Mouse (Mus musculus) midbrain, embryonic 16.5 days (tissue): Measurements from ENCODE around the gene Psen2. TPM values are rescaled to one million over a fixed set of nuclear protein-coding genes. Genes with fewer than 3 reads are reported as not detected.
A peak's percentile ranks its signal among the peaks of the same experiment; 100 is the strongest.

Experiments
- ATAC-seq: fragments of 200-750 bp; cut with Nextera tagmentation; 2 replicates; pipeline ENCODE4 v1.8.0; 2017; ENCODE audit warnings: moderate TSS enrichment
- H3K27ac ChIP-seq: fragments of 300-500 bp; sonication (generic); 2 replicates; pipeline ENCODE4 v1.5.1; 2014; ENCODE audit warnings: mild to moderate bottlenecking, low read length, mixed read lengths
- H3K27me3 ChIP-seq: fragments of 300-500 bp; sonication (generic); 2 replicates; pipeline ENCODE4 v1.6.1; 2014; ENCODE audit warnings: low read depth, low read length, mixed read lengths; ENCODE audit not compliant: control insufficient read depth, insufficient read depth
- H3K36me3 ChIP-seq: fragments of 300-500 bp; sonication (generic); 2 replicates; pipeline ENCODE4 v1.6.1; 2014; ENCODE audit warnings: mild to moderate bottlenecking, low read length, moderate library complexity, mixed read lengths; ENCODE audit not compliant: control insufficient read depth, insufficient read depth
- H3K4me1 ChIP-seq: fragments of 300-500 bp; sonication (generic); 2 replicates; pipeline ENCODE4 v1.6.1; 2014; ENCODE audit warnings: mild to moderate bottlenecking, low read length, mixed read lengths; ENCODE audit not compliant: control insufficient read depth, insufficient read depth
- H3K4me2 ChIP-seq: fragments of 300-500 bp; sonication (generic); 2 replicates; pipeline ENCODE4 v1.6.1; 2014; ENCODE audit warnings: mild to moderate bottlenecking, low read length, mixed read lengths
- H3K4me3 ChIP-seq: fragments of 300-500 bp; sonication (generic); 2 replicates; pipeline ENCODE4 v1.5.1; 2014; ENCODE audit warnings: low read depth, mild to moderate bottlenecking, low read length, moderate library complexity, mixed read lengths
- H3K9ac ChIP-seq: fragments of 300-500 bp; sonication (generic); 2 replicates; pipeline ENCODE4 v1.6.1; 2014; ENCODE audit warnings: low read depth, low read length, mixed read lengths
- H3K9me3 ChIP-seq: fragments of 300-500 bp; sonication (generic); replicated peaks from 2 replicates; pipeline ENCODE4 v1.6.1; 2014; ENCODE audit warnings: mild to moderate bottlenecking, low read length, mixed read lengths; ENCODE audit not compliant: control insufficient read depth, poor library complexity, severe bottlenecking
- WGBS: fragments of 180-500 bp; shearing (Covaris S2); extraction: QIAGEN DNeasy Blood & Tissue Kit; methylation state at CpG from one replicate; pipeline ENCODE4 v1.1.7; 2014; 5-methylcytosine and 5-hydroxymethylcytosine counted together
- polyA plus RNA-seq: library from polyadenylated mRNA; unstranded; fragments of >200 nt; fragmentation: Nextera tagmentation; extraction: Ambion mirVana; gene quantifications from 2 replicates; pipeline ENCODE4 v1.2.1, GENCODE M21; 2015

The Psen2 gene
- polyA plus RNA-seq, 1 experiment from 2014 or later, result 20.2 TPM

DNA sequence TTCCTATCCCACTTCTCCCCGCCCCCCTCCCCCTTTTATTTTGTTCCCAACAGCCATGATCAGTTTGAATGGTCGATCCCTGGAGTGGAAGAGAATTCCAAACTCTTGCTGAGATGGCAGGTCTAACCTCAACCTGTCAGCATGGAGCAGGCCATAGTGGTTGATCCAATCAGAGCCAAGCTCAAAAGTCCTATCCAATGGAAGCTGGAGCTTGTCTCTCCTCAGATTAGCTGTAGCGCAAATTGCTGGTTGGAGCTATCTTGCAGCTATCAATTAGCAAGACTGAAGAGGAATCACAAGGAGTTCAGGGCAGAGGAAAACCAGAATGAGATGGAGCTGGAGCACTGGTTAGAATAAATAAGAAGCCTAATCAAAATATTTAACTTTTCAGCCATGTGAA is 54.9 kb downstream of the Psen2 start:
- H3K9ac ChIP-seq, result no peak overlapping the region
- H3K4me2 ChIP-seq, result no peak overlapping the region
- ATAC-seq, result no peak
- no peaks in the 10 kb centered on the region for H3K27me3 ChIP-seq
- no peaks in the 10 kb centered on the region for H3K4me1 ChIP-seq
- H3K9me3 ChIP-seq, result 0 out of 2 replicates have a peak, but pooled peaks cover 3% of the 10 kb centered on the region
- 90% methylated on average over 3 of the region's 3 CpGs for WGBS
- H3K4me3 ChIP-seq, result no peak overlapping the region
- no peak overlapping the region for H3K27ac ChIP-seq
- H3K36me3 ChIP-seq, result no peaks in the 10 kb centered on the region

DNA sequence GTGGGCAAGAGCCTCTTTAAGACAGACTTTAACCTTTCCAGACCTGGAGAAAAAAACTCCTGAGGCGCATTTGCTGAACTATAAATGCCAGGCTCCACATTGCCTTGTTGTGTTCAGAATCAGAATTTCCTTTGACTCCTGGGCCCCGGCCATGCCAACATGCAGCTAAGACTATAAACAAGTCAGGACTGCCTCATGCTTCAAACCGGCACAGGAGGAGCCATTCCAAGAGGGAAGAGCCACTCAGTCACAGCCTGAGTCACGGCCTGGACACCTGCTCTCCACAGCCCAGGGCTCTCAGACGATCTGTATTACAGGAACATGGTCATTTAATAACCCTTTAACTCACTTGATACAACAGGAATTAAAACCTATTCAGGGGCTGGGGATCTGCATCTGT is 62.5 kb downstream of the Psen2 start:
- no peak overlapping the region for H3K9ac ChIP-seq
- ATAC-seq, result no peak
- H3K36me3 ChIP-seq, result no peaks in the 10 kb centered on the region
- WGBS, result 70% methylated on average over 5 of the region's 5 CpGs
- no peaks in the 10 kb centered on the region for H3K27me3 ChIP-seq
- 0 out of 2 replicates have a peak, but pooled peaks cover 3% of the 10 kb centered on the region for H3K9me3 ChIP-seq
- H3K27ac ChIP-seq, result no peak overlapping the region
- H3K4me2 ChIP-seq, result no peak overlapping the region
- H3K4me3 ChIP-seq, result no peak overlapping the region
- H3K4me1 ChIP-seq, result 0 out of 2 replicates have a peak, but pooled peaks cover 2% of the 10 kb centered on the region

DNA sequence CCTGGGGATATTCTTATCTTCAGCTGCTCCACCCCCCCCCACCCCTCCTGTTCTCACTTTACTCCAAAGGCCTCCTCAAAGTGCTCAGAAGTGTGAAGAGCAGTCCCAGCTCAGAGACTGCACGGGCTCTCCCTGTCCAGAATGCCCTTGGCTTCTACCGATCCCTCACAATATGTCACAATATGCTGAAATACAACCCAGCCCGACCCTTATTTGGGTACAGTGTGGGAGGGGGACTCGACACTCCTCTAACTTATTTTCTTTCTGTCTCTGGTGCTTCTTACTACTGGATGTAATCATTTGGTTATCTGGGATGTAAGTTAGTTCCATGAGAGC is 63.6 kb downstream of the Psen2 start:
- Histone ChIP-seq H3K27me3 (peaks cover under 1% of the 10 kb centered on the region; the same call in 1 of the 2 replicates), H3K4me1 (peaks cover 9% of the 10 kb centered on the region), H3K4me2 (no peak overlapping the region), H3K9me3 (0 out of 2 replicates have a peak, but pooled peaks cover 3% of the 10 kb centered on the region), H3K4me3 (no peak overlapping the region), H3K27ac (no peak overlapping the region), H3K9ac (no peak overlapping the region), H3K36me3 (no peaks in the 10 kb centered on the region)
- no peak for ATAC-seq
- WGBS, result 76% methylated on average over 4 of the region's 4 CpGs

DNA sequence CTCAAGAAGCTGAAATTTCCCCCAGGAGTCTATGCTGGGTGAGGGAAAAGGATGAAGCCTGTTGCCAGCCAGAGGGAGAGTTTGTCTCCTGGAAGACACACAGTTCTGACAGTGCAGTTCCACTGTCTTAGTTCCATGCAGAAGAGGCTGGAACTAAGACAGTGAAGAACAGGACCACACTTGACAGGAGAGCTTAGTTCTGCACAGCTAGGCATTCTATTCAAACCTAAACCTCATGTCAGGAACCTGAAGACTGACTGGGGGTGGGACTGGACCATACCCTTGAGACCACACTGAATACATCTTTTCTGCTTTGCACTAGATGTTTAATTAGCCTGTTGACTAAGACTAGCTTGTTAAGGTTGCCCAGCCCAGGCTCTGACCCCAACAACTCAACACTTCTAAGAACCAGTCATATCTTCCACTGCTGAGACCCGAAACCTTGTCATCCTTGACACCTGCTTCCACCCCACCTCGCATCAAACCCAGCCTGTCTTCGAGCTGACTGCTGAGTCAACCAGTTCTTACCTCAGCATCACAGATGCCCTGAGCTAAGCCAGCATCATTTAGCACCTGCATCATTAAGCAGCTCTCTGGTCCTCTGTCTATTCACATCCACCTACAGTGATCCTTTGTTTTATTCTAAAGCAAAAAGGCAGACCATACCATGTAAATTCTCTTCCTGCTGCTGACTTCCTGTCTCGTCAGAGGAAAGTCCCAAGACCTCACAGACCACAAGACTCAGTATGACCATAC is 64.1 kb downstream of the Psen2 start, which contains the start of gene Coq8a:
Coq8a (minus strand) TSS at position 644 of the 756 bp plus-strand sequence.
- no peaks in the 10 kb centered on the region for H3K9me3 ChIP-seq
- no peak for ATAC-seq
- no peak within 1 kb of the TSS for H3K27ac ChIP-seq
- H3K27me3 ChIP-seq, result peaks cover 6% of the 10 kb centered on the region; the same call in 1 of the 2 replicates
- H3K4me1 ChIP-seq, result peaks cover 9% of the 10 kb centered on the region
- no peak within 1 kb of the TSS for H3K4me3 ChIP-seq
- H3K9ac ChIP-seq, result no peak within 1 kb of the TSS
- no peak within 1 kb of the TSS for H3K4me2 ChIP-seq
- H3K36me3 ChIP-seq, result no peaks in the 10 kb centered on the region
- WGBS, result 81% methylated on average over 4 of the region's 4 CpGs

DNA sequence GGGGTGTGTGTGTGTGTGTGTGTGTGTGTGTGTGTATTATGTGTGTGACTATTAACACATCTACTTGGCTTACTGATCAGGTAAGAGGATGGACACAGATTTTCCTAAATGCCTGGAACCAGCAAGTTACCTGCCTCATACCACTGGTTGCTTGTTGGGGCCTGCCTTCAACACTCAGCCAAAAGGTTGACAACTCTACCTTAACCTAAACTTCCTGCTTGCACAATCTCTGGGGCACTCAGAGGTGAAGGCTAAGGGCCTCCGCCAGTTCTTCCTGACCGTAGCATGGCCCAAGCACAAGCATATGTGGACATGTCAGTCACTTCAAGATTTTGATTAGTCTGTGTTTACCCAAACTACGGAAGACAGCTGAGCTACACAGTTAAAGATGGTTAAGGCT is 65.3 kb downstream of the Psen2 start:
- no peak overlapping the region for H3K9ac ChIP-seq
- H3K4me2 ChIP-seq, result no peak overlapping the region
- no peaks in the 10 kb centered on the region for H3K9me3 ChIP-seq
- no peak overlapping the region for H3K4me3 ChIP-seq
- no peak overlapping the region for H3K27ac ChIP-seq
- H3K4me1 ChIP-seq, result peaks cover 9% of the 10 kb centered on the region
- no peak for ATAC-seq
- H3K27me3 ChIP-seq, result peaks cover 11% of the 10 kb centered on the region; the same call in 1 of the 2 replicates
- WGBS, result 93% methylated on average over 3 of the region's 3 CpGs
- no peaks in the 10 kb centered on the region for H3K36me3 ChIP-seq

DNA sequence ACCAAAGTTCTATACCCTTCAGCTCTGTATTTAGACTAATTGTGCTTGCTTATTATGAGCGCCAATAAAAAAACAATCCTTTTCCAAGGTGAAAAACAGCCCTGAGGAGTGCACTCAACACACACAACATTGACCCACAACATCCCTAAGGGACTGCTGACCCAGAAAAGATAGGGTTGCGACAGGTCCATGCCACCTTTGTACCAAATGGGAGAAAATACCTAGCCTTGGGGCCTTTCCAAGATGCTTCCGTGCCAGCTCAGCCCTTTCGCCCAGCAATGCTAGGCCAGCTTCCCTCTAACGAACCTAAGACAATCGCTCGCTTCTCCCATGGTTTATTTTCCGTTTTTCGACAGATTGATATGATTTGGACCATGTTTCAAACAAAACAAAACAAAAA is 66.7 kb downstream of the Psen2 start:
- Histone ChIP-seq H3K4me3 (peak overlapping the region; percentile 54; the same call in 1 of the 2 replicates), H3K4me1 (peaks cover 9% of the 10 kb centered on the region), H3K27ac (no peak overlapping the region), H3K9me3 (no peaks in the 10 kb centered on the region), H3K36me3 (no peaks in the 10 kb centered on the region), H3K27me3 (peaks cover 11% of the 10 kb centered on the region; the same call in 1 of the 2 replicates), H3K4me2 (peak overlapping the region; percentile 93), H3K9ac (no peak overlapping the region)
- no peak for ATAC-seq
- 89% methylated on average over 9 of the region's 9 CpGs for WGBS

DNA sequence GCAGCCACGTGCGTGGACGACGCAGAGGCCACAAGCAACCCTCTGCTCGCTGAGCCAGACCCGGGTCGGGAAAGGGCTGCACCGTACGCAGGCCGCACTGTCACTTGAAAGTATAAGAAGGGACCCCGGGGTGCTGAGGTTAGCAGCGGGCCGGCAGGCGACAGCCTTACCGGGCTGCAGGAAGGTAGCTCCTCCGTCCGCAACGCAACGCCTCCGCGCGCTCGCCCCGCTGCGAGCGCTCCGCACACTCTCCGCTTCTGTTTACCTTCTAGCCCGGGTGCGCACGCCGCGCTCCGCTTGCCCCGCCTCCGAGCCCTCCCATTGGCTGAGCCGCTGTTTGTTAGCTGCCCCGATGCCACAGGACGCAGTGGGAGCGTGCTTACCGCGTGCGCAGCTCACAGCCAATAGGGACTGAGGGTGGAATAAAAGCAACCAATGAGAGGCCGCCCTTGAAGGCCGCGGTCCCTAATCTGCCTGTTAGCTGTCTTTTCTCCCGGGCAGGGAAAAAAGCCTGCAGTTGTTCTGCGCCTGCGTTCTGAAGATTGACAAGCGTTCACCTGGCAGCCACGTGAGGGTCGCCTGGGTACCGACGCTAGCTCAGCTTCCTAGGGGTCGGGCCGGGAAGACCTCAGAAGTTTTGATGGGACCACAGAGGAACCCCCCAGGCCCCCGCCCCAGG is 67.4 kb downstream of the Psen2 start:
- ATAC-seq, result peak; percentile 100
- Histone ChIP-seq H3K4me1 (peaks cover 9% of the 10 kb centered on the region), H3K36me3 (no peaks in the 10 kb centered on the region), H3K9ac (peak overlapping the region; percentile 42), H3K4me3 (peak overlapping the region; percentile 54), H3K4me2 (peak overlapping the region; percentile 93), H3K27ac (no peak overlapping the region), H3K9me3 (no peaks in the 10 kb centered on the region), H3K27me3 (peaks cover 11% of the 10 kb centered on the region; the same call in 1 of the 2 replicates)
- WGBS, result under 1% methylated on average over 57 of the region's 57 CpGs

DNA sequence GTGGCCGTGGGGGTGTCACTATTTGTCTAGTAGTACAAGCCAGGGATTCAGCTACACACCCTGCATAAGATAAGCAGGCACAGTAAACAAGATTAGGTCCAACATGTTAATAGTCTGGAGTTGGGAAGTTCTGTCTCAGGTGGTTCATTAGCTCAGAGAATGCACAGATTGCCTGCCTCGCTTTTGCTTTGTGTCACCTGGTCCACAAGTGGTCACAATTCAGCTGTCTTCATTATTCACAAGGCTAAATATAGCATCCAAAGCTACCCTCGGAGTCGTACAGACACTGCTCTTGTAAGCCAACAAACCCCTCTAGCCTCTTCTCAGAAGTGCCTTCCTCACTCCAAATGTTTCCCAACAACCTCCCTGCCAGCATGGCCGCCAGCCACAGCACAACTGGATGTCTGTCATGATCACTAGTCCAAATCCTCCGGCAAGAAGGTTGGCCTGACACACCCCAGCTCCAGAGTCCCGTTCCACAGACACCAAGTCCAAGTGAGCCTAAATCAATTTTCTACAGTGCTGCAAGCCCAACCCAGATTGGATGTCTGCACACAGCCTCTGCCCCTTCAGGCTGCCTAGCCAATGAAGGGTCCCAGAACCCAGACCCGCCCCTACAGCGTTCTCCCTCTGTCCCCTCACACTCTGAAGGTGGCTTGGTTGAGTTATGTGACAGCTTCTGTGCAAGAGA is 68.3 kb downstream of the Psen2 start:
- H3K4me3 ChIP-seq, result peak overlapping the region; percentile 54
- ATAC-seq, result 0 out of 2 replicates have a peak, but pooled peaks have one; percentile 15
- H3K27ac ChIP-seq, result no peak overlapping the region
- H3K4me2 ChIP-seq, result peak overlapping the region; percentile 93
- peaks cover 11% of the 10 kb centered on the region; the same call in 1 of the 2 replicates for H3K27me3 ChIP-seq
- 30% methylated on average over 9 of the region's 9 CpGs for WGBS
- no peaks in the 10 kb centered on the region for H3K9me3 ChIP-seq
- H3K9ac ChIP-seq, result peak overlapping the region; percentile 42
- peaks cover 9% of the 10 kb centered on the region for H3K4me1 ChIP-seq
- no peaks in the 10 kb centered on the region for H3K36me3 ChIP-seq
